In the genomic region with DNA sequence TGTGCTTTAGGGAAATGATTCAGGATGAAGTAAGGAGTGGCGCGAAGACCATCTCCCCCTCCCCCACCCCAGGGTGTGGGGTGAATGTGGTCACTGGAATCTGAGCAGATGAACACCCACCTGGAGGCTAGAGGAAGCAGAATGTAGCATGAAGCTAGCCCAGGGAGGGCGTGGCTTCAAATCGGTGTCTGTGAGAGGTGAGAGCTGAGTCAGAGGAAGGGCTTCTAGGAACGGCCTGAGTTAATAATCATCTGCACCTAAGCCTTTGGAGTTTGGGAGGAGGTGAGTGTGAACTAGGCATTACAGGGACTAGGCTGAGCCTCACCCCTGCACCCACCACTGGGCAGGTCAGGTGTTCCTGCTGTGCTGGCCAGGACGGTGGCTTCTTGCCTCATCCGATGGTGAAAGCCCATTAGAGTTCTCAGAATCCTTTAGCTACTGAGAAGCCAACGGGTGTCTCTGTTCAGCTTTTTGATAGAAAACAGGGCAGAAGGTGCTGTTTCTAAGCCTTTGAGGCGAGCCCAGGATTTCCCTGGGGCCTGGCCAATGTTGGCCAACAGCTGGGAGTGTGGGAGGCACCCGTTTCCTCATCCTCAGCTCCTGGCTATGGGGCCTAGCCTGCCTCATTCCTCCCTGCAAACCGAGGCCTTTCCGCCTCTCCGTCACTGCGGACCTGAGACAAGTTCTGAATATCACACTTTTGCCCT, we compare ENCODE assay signal across 9 mouse cellular contexts. TPM values are rescaled to one million over a fixed set of nuclear protein-coding genes. Genes with fewer than 3 reads are reported as not detected.
DNase-seq lines count a peak whose midpoint lies in the region; ATAC-seq lines count a peak whose summit lies in the region.
"Had no signal": no experiment of that assay in that cellular context is flagged by ENCODE, and none has a peak within 500 bp of the region (broad histone marks: within the 10 kb centered on the region; RNA-seq: fewer than 3 reads in every experiment).

No protein-coding gene starts in this region.

- 80% methylated on average over 14 of the region's 14 CpGs for WGBS in kidney, embryonic 16.5 days

- DNase-seq in frontal cortex, postnatal 10 days (ENCODE audit: low spot score in 2 of 2), result no peak
- peak; percentile 28 for DNase-seq in heart, adult 8-10 months (ENCODE audit: low spot score)
- DNase-seq in layer of hippocampus, adult 8-10 months (ENCODE audit: low spot score in 2 of 2), result no peak
- no peak for DNase-seq in retina, postnatal 1 day
- DNase-seq in left cerebral cortex, adult 8-10 months (ENCODE audit: low spot score in 2 of 2), result no peak

- H3K27me3 ChIP-seq in kidney, embryonic 16.5 days (ENCODE audit: insufficient read depth, low read length), result no peaks in the 10 kb centered on the region

- H3K4me1 ChIP-seq in kidney, embryonic 16.5 days (ENCODE audit: insufficient read depth, low read length), result no peaks in the 10 kb centered on the region

- no peak overlapping the region for H3K9ac ChIP-seq in kidney, embryonic 16.5 days (replicated peaks; ENCODE audit: low read length)

- no peak overlapping the region for H3K4me3 ChIP-seq in kidney, embryonic 16.5 days (ENCODE audit: low read length)

- H3K36me3 ChIP-seq in kidney, embryonic 16.5 days (ENCODE audit: insufficient read depth, low read length), result no peaks in the 10 kb centered on the region

- no peak overlapping the region for H3K4me2 ChIP-seq in kidney, embryonic 16.5 days (replicated peaks; ENCODE audit: low read depth, low read length)

- peak; percentile 63 for ATAC-seq in frontal cortex, adult (ENCODE audit: low TSS enrichment)
- peak; percentile 74; the same call in 1 of the 2 replicates for ATAC-seq in kidney, embryonic 16.5 days (ENCODE audit: low FRiP score, low TSS enrichment)
- ATAC-seq in megakaryocyte progenitor cell, adult 5-6 weeks (replicated peaks; ENCODE audit: poor library complexity), result peak; percentile 7; the same call in 1 of the 2 replicates

- no peak overlapping the region for H3K27ac ChIP-seq in kidney, embryonic 16.5 days (ENCODE audit: low read length)

- no peaks in the 10 kb centered on the region for H3K9me3 ChIP-seq in kidney, embryonic 16.5 days (ENCODE audit: low read length)

RNA-seq across cellular contexts. Expression of a gene that starts 11.8 kb away (rescaled TPM):
- not detected for total RNA-seq in heart, adult 8-10 months (2022)
- not detected in 2 replicates for polyA plus RNA-seq in kidney, embryonic 16.5 days (2015; fragmentation: Nextera tagmentation; extraction: Ambion mirVana)
- total RNA-seq in megakaryocyte progenitor cell, adult 5-6 weeks (2015), result not detected in 2 replicates
- not detected in 2 replicates for total RNA-seq in megakaryocyte progenitor cell, adult 5-6 weeks (2017)
- total RNA-seq in layer of hippocampus, adult 8-10 months (2022), result not detected
- not detected for total RNA-seq in left cerebral cortex, adult 8-10 months (2022)
- total RNA-seq: left cerebral cortex, postnatal 25 days had no signal

RNA-seq across cellular contexts. Expression of a gene that starts 28.2 kb away (rescaled TPM):
- not detected for total RNA-seq in heart, adult 8-10 months (2022)
- polyA plus RNA-seq in kidney, embryonic 16.5 days (2015; fragmentation: Nextera tagmentation; extraction: Ambion mirVana), result not detected in 2 replicates
- total RNA-seq in megakaryocyte progenitor cell, adult 5-6 weeks (2015), result not detected in 2 replicates
- not detected in 2 replicates for total RNA-seq in megakaryocyte progenitor cell, adult 5-6 weeks (2017)
- not detected for total RNA-seq in layer of hippocampus, adult 8-10 months (2022)
- total RNA-seq in left cerebral cortex, adult 8-10 months (2022), result not detected
- total RNA-seq: left cerebral cortex, postnatal 25 days had no signal

RNA-seq across cellular contexts. Expression of a gene that starts 52.2 kb away (rescaled TPM):
- total RNA-seq in heart, adult 8-10 months (2022), result 10 to 100 TPM; 14.6 to 21.0 (median 18.4) TPM
- polyA plus RNA-seq in kidney, embryonic 16.5 days (2015; fragmentation: Nextera tagmentation; extraction: Ambion mirVana), result 56.8 and 60.9 TPM in 2 replicates
- 34.2 and 37.4 TPM in 2 replicates for total RNA-seq in megakaryocyte progenitor cell, adult 5-6 weeks (2015)
- 83.5 and 102 TPM in 2 replicates for total RNA-seq in megakaryocyte progenitor cell, adult 5-6 weeks (2017)
- 10 to 100 TPM; 35.6 to 49.4 (median 41.1) TPM for total RNA-seq in layer of hippocampus, adult 8-10 months (2022)
- total RNA-seq in left cerebral cortex, adult 8-10 months (2022), result 10 to 100 TPM; 34.6 to 65.6 (median 55.6) TPM

RNA-seq across cellular contexts. Expression of a gene that starts 52.3 kb away (rescaled TPM):
- not detected for total RNA-seq in heart, adult 8-10 months (2022)
- not detected in 2 replicates for polyA plus RNA-seq in kidney, embryonic 16.5 days (2015; fragmentation: Nextera tagmentation; extraction: Ambion mirVana)
- not detected in 2 replicates for total RNA-seq in megakaryocyte progenitor cell, adult 5-6 weeks (2015)
- not detected in 2 replicates for total RNA-seq in megakaryocyte progenitor cell, adult 5-6 weeks (2017)
- total RNA-seq in layer of hippocampus, adult 8-10 months (2022), result not detected
- total RNA-seq in left cerebral cortex, adult 8-10 months (2022), result not detected
- total RNA-seq: left cerebral cortex, postnatal 25 days had no signal

Comparison
In these comparisons a context has a peak if more than half of its experiments do, and no peak if none do; other contexts are left out.
1. ATAC-seq: peak in every context shown above with its lines; median percentile 74 in kidney, embryonic 16.5 days; 63 in frontal cortex, adult; 7 in megakaryocyte progenitor cell, adult 5-6 weeks.